Mouse (Mus musculus): ENCODE results near the gene Abhd2. TPM values are rescaled to one million over a fixed set of nuclear protein-coding genes. Genes with fewer than 3 reads are reported as not detected.
A peak's percentile ranks its signal among the peaks of the same experiment; 100 is the strongest.

Abhd2 gene
- total RNA-seq, 1 experiment from 2014 or later = 52.1 TPM

DNA sequence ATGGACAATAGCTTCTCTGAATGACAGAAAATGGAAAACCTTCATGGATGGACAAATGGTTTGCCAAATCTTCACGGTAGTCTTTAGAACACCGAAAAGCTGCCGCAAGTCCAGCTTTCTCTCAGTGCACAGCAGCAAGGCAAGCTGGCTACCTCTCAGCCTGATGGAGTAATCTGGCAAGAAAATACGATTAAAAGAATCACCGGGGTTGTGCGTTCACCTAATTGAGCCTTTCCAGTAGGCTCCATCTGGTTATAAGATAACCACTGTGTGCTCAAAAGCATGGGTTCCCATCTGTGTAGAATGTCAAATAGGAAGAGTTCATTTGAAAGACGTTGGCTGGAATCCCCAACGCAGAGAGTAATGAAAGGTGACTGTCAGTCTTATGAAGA is 11.9 kb downstream of the Abhd2 start:
- ATAC-seq (ENCODE audit: extremely low read depth, insufficient number of reproducible peaks, low FRiP score, poor library complexity, severe bottlenecking) = no peak

- ATAC-seq (ENCODE audit: extremely low read depth, insufficient number of reproducible peaks, low FRiP score, poor library complexity, severe bottlenecking) = no peak
Observed at GRCm38 (mm10) chr7:79285408-79285807, 12.4 kb downstream of the Abhd2 start.

GRCm38 (mm10) chr7:79287226-79287625 is 14.2 kb downstream of the Abhd2 start:
- no peak for ATAC-seq (ENCODE audit: extremely low read depth, insufficient number of reproducible peaks, low FRiP score, poor library complexity, severe bottlenecking)

DNA sequence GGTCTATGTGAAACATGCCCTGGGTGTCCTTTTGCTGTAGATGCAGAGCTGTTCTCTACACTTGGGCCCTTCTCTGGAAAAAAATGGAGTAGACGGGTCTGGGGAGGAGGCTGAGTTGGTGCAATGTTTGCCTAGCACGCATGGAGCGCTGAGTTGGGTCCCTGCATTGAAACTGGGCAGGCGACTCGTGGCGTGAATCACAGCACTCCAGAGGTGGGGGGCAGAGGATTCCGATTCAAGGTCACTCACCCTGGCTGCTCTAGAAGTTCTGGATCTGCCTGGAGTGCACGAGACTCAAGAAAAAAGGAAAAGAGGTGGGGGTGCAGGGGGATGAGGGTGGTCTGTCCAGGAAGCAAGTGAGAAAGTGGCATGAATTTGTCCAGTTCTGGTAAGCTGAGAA is 14.9 kb downstream of the Abhd2 start:
- ATAC-seq (ENCODE audit: extremely low read depth, insufficient number of reproducible peaks, low FRiP score, poor library complexity, severe bottlenecking) = no peak

GRCm38 (mm10) chr7:79288422-79288821 is 15.4 kb downstream of the Abhd2 start:
- no peak for ATAC-seq (ENCODE audit: extremely low read depth, insufficient number of reproducible peaks, low FRiP score, poor library complexity, severe bottlenecking)

DNA sequence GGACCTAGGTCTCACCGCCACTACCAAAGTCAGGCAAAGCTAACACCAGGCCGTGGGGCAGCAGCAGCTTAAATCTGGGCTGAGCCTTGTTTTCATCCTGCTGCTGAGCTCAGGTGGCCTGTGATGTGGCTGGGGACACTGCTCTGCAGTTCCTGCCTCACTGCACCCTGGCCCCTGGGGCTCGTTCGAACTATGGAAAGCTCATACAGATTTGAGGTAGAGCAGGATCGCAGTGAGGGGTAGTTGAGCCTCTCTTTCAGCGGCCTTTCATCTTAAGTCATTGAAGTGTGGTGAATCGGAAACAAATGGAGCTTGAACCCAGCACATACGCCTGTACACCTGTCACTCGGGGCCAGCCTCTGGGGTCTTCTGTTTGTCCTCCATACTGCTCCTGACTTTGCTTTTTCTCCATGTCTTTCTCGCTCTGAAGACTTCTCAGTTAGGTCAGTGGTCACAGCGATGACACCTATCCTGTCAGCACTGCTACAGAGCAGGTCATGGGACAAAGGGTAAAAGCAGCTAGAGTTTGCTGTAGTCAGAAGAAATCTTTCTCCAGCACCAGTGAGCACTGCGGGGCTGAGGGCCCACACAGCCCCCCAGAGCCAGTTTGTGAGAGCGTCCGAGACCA is 20.7 kb downstream of the Abhd2 start:
- ATAC-seq (ENCODE audit: extremely low read depth, insufficient number of reproducible peaks, low FRiP score, poor library complexity, severe bottlenecking) = no peak

- ATAC-seq (ENCODE audit: extremely low read depth, insufficient number of reproducible peaks, low FRiP score, poor library complexity, severe bottlenecking) = no peak
Observed at GRCm38 (mm10) chr7:79294449-79294980, 21.5 kb downstream of the Abhd2 start.

DNA sequence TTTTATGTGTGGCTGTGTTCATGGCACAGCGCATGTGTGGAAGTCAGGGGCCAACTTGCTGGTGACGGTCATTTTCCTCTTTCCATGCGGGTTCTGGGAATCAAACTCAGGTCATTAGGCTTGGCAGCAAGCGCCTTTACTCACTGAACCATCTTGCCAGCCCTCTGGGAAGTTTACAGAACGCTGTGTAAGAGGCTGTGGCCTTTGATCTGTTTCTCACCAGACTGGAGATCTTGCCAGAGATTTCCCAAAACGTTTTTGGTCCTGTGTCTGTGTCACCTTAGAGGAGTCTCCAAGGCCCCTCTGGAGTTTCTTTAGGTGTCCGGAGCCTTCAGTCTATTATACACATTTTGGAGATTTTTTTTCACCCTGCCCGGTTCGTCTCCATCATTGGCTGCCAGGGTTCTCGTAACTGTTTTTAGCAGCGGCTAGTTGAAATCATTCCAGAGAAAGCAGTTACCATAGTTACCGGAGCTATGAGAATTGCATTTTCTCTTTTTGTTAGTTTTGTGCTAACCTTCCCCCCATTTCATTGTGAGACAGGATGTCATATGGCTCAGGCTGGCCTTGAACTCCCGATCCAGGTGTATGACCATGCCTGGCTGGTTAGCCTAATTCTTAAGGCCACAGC is 22.3 kb downstream of the Abhd2 start:
- no peak for ATAC-seq (ENCODE audit: extremely low read depth, insufficient number of reproducible peaks, low FRiP score, poor library complexity, severe bottlenecking)

DNA sequence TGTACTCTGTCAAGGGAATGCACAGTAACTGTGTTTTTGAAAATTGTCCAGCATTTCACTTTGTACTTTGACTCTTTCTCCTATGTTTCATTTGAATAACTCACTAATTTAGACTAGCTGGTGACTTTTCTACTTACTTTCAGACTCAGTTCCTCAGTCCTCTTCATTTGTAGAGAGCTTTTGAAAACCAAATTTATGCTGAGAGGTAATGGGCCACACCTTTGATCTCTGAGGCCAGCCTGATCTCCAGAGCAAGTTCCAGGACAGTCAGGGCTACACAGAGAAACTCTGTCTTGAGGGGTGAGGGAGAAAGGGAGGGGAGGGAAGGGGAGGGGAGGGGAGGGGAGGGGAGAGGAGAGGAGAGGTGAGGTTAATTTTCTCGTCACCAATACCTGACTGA is 25.7 kb downstream of the Abhd2 start:
- ATAC-seq (ENCODE audit: extremely low read depth, insufficient number of reproducible peaks, low FRiP score, poor library complexity, severe bottlenecking) = no peak

- no peak for ATAC-seq (ENCODE audit: extremely low read depth, insufficient number of reproducible peaks, low FRiP score, poor library complexity, severe bottlenecking)
Observed at GRCm38 (mm10) chr7:79299548-79299947, 26.5 kb downstream of the Abhd2 start.

- ATAC-seq (ENCODE audit: extremely low read depth, insufficient number of reproducible peaks, low FRiP score, poor library complexity, severe bottlenecking) = peak; percentile 27; the same call in 1 of the 2 replicates
Observed at GRCm38 (mm10) chr7:79300432-79301151, 27.6 kb downstream of the Abhd2 start.

GRCm38 (mm10) chr7:79302145-79302544 is 29.1 kb downstream of the Abhd2 start:
- ATAC-seq (ENCODE audit: extremely low read depth, insufficient number of reproducible peaks, low FRiP score, poor library complexity, severe bottlenecking) = no peak

DNA sequence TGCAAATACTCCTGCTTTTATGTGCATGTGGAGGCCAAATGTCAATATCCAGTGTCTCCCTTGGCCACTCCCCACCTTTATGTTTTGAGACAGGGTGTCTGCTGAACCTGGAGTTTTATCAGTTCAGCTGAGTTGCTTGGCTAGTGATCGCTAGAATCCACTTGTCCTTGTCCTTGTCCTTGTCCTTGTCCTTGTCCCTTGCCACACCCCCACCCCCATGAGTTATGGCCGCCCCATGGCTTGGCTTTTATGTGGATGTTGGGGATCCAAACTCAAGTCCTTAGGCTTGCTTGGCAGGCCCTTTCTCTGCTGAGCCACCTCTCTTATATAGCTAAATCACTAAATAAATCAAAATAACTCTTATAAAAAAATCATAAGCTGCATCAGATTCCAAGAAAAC is 29.6 kb downstream of the Abhd2 start:
- no peak for ATAC-seq (ENCODE audit: extremely low read depth, insufficient number of reproducible peaks, low FRiP score, poor library complexity, severe bottlenecking)

- no peak for ATAC-seq (ENCODE audit: extremely low read depth, insufficient number of reproducible peaks, low FRiP score, poor library complexity, severe bottlenecking)
Observed at GRCm38 (mm10) chr7:79303183-79303761, 30.3 kb downstream of the Abhd2 start.

GRCm38 (mm10) chr7:79308455-79309030 is 35.5 kb downstream of the Abhd2 start:
- no peak for ATAC-seq (ENCODE audit: extremely low read depth, insufficient number of reproducible peaks, low FRiP score, poor library complexity, severe bottlenecking)

- ATAC-seq (ENCODE audit: extremely low read depth, insufficient number of reproducible peaks, low FRiP score, poor library complexity, severe bottlenecking) = no peak
Observed at GRCm38 (mm10) chr7:79309247-79310190, 36.5 kb downstream of the Abhd2 start.

DNA sequence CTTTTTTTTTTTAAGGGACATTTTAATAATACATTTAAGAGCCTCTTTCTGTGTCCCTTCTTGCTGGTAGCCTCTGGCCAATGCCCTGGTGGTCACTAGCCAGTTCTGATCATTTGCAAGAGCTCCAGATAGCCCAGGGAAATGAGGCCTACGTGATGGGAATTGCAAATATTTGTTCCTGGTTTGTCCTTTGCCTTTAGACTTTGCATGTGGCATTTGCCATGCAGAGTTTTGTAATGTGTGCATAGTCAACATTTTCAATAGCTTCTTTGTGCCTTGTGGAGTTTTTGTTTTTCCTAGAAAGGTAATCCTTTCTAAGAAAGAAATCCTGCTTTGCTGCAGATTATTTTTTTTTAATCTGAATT is 37.2 kb downstream of the Abhd2 start:
- ATAC-seq (ENCODE audit: extremely low read depth, insufficient number of reproducible peaks, low FRiP score, poor library complexity, severe bottlenecking) = no peak

DNA sequence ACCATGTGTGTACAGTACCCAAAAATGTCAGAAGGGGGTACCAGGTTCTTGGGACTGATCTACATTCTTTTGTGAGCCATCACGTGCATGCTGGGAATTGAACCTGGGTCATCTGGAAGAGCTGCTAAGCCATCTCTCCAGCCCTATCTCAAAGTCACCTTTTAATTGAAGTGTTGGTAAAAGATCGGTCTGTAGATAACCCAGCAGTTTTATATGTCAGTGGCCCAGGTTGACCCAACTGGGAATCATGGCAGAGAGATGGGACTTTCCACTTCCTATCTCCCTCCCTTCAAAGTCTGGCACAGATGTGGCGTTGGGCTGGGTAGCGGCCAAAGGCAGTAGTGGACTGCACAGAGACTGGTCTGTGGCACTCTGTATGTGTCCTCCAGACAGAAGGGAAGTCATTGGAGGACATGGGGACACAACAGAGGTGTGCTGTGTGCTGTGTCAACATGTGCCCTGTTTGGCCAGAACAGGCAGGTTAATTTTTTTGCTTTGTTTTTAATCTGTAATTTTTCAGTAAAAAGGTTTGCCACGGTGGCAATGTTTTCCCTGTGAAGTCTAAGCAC is 38.5 kb downstream of the Abhd2 start:
- no peak for ATAC-seq (ENCODE audit: extremely low read depth, insufficient number of reproducible peaks, low FRiP score, poor library complexity, severe bottlenecking)

Measured in neutrophil, adult 5-6 weeks (primary cell).